Mouse (Mus musculus) liver, adult 2 months (tissue): ENCODE data around the gene Bik. TPM values are rescaled to one million over a fixed set of nuclear protein-coding genes. Genes with fewer than 3 reads are reported as not detected.

Experiments
- DNase-seq: peaks from one replicate; pipeline ENCODE4 v3.0.0-alpha.2; 2011; ENCODE audit warnings: low read depth, low spot score; ENCODE audit errors: extremely low read depth
- H3K27ac ChIP-seq: fragments of 200-500 bp; replicated peaks from 2 replicates; pipeline ENCODE4 v1.5.1; 2012; ENCODE audit warnings: low read depth, mild to moderate bottlenecking, control low read depth, inconsistent platforms, low read length; ENCODE audit not compliant: insufficient read depth
- H3K27me3 ChIP-seq: fragments of 200-500 bp; 2 replicates; pipeline ENCODE4 v1.6.1; 2012; ENCODE audit warnings: mild to moderate bottlenecking, moderate library complexity, low read length, inconsistent platforms; ENCODE audit not compliant: control insufficient read depth, insufficient read depth
- H3K36me3 ChIP-seq: fragments of 200-500 bp; 2 replicates; pipeline ENCODE4 v1.6.1; 2012; ENCODE audit warnings: low read length, inconsistent platforms; ENCODE audit not compliant: control insufficient read depth, insufficient read depth
- H3K4me1 ChIP-seq: fragments of 200-500 bp; 2 replicates; pipeline ENCODE4 v1.6.1; 2011; ENCODE audit warnings: low read length; ENCODE audit not compliant: control insufficient read depth, insufficient read depth
- H3K4me3 ChIP-seq: fragments of 200-500 bp; 2 replicates; pipeline ENCODE4 v1.5.1; 2011; ENCODE audit warnings: low read depth, mild to moderate bottlenecking, control low read depth, low read length, moderate library complexity; ENCODE audit not compliant: insufficient read depth
- H3K79me2 ChIP-seq: fragments of 200-500 bp; 2 replicates; pipeline ENCODE4 v1.6.1; 2012; ENCODE audit warnings: inconsistent platforms, mild to moderate bottlenecking, low read length, moderate library complexity; ENCODE audit not compliant: control insufficient read depth, insufficient read depth
- H3K9ac ChIP-seq: fragments of 200-500 bp; 2 replicates; pipeline ENCODE4 v1.6.1; 2012; ENCODE audit warnings: low read depth, mild to moderate bottlenecking, control low read depth, inconsistent platforms, low read length
- CTCF ChIP-seq: fragments of 200-500 bp; IDR thresholded peaks from 2 replicates; pipeline ENCODE4 v1.5.1; 2011; ENCODE audit warnings: low read depth, low read length, control low read depth
- POLR2A ChIP-seq: fragments of 200-500 bp; IDR thresholded peaks from 2 replicates; pipeline ENCODE4 v1.6.1; 2011; ENCODE audit warnings: low read length, control low read depth; ENCODE audit not compliant: insufficient read depth; ENCODE audit errors: extremely low read depth
- whole genome bisulfite sequencing: fragments of 180-500 bp; shearing (Covaris S2); methylation state at CpG from one replicate; pipeline ENCODE4 v1.1.7; 2018; 5-methylcytosine and 5-hydroxymethylcytosine counted together
- polyA plus RNA-seq: library from polyadenylated mRNA; depleted of rRNA; stranded (reverse); fragments of >200 nt; gene quantifications from 2 replicates; pipeline ENCODE4 v1.2.3, GENCODE M21; 2012
- total RNA-seq: library from RNA; depleted of rRNA; stranded (reverse); fragments of >200 nt; gene quantifications from 2 replicates; pipeline ENCODE4 v1.2.3, GENCODE M21; 2014

Bik gene
- total and polyA plus RNA-seq, 2 experiments = 6.3 to 7.0 TPM

GRCm38 (mm10) chr15:83534960-83535889 lies 8.6 kb downstream of the Bik start:
- WGBS = 70% methylated on average over 17 of the region's 17 CpGs
- TF ChIP-seq CTCF = no peak
- no peak for TF ChIP-seq POLR2A
- Histone ChIP-seq H3K4me3 (no peak overlapping the region), H3K79me2 (peaks cover 19% of the 10 kb centered on the region; the same call in 1 of the 2 replicates), H3K9ac (no peak overlapping the region), H3K27ac (no peak overlapping the region), H3K4me1 (peaks cover 18% of the 10 kb centered on the region), H3K27me3 (no peaks in the 10 kb centered on the region), H3K36me3 (no peaks in the 10 kb centered on the region; the same call in 1 of the 2 replicates)
- peak; percentile 26 for DNase-seq

- peaks cover 17% of the 10 kb centered on the region for H3K4me1 ChIP-seq
- H3K9ac ChIP-seq = no peak overlapping the region
- no peak for TF ChIP-seq POLR2A
- no peak for TF ChIP-seq CTCF
- H3K27ac ChIP-seq = peak overlapping the region; percentile 43; the same call in 1 of the 2 replicates
- DNase-seq = peak; percentile 37
- WGBS = 77% methylated on average over 6 of the region's 6 CpGs
- no peak overlapping the region for H3K4me3 ChIP-seq
- H3K27me3 ChIP-seq = no peaks in the 10 kb centered on the region
- peaks cover 21% of the 10 kb centered on the region; the same call in 1 of the 2 replicates for H3K79me2 ChIP-seq
- H3K36me3 ChIP-seq = no peaks in the 10 kb centered on the region; the same call in 1 of the 2 replicates
These were observed 9.2 kb downstream of the Bik start for GRCm38 (mm10) chr15:83535890-83536231.

GRCm38 (mm10) chr15:83538855-83539254 lies 12.2 kb downstream of the Bik start:
- Histone ChIP-seq H3K27me3 (no peaks in the 10 kb centered on the region), H3K9ac (no peak overlapping the region), H3K36me3 (peaks cover 2% of the 10 kb centered on the region; the same call in 1 of the 2 replicates), H3K27ac (no peak overlapping the region), H3K4me1 (peaks cover 4% of the 10 kb centered on the region), H3K4me3 (no peak overlapping the region), H3K79me2 (peaks cover 13% of the 10 kb centered on the region; the same call in 1 of the 2 replicates)
- WGBS = 93% methylated on average over 2 of the region's 2 CpGs
- TF ChIP-seq CTCF (no peak), POLR2A (no peak)
- DNase-seq = no peak

- TF ChIP-seq POLR2A (no peak), CTCF (no peak)
- DNase-seq = no peak
- WGBS = 48% methylated on average over 4 of the region's 4 CpGs
- Histone ChIP-seq H3K4me1 (peaks cover 1% of the 10 kb centered on the region), H3K4me3 (no peak overlapping the region), H3K9ac (no peak overlapping the region), H3K27ac (no peak overlapping the region; the same call in 1 of the 2 replicates), H3K27me3 (no peaks in the 10 kb centered on the region), H3K36me3 (peaks cover 2% of the 10 kb centered on the region; the same call in 1 of the 2 replicates), H3K79me2 (peaks cover 10% of the 10 kb centered on the region; the same call in 1 of the 2 replicates)
These were observed 13.2 kb downstream of the Bik start for GRCm38 (mm10) chr15:83539905-83540304.

GRCm38 (mm10) chr15:83541647-83542287 lies 15.1 kb downstream of the Bik start:
- no peaks in the 10 kb centered on the region for H3K4me1 ChIP-seq
- no peak overlapping the region for H3K27ac ChIP-seq
- no peak for TF ChIP-seq CTCF
- TF ChIP-seq POLR2A = no peak
- peaks cover 2% of the 10 kb centered on the region; the same call in 1 of the 2 replicates for H3K79me2 ChIP-seq
- H3K36me3 ChIP-seq = peaks cover 4% of the 10 kb centered on the region; the same call in 1 of the 2 replicates
- H3K4me3 ChIP-seq = no peak overlapping the region
- no peak for DNase-seq
- no peaks in the 10 kb centered on the region for H3K27me3 ChIP-seq
- WGBS = 79% methylated on average over 9 of the region's 9 CpGs
- H3K9ac ChIP-seq = no peak overlapping the region
